Mouse (Mus musculus): ENCODE measurements around the gene Plac9a.
"Not testable (repeated sequence)": the region's sequence is repeated elsewhere in the genome, so short reads cannot be mapped to it uniquely, and the experiment has no call there.

Gene Plac9a

GRCm38 (mm10) chr14:25865251-25865650 lies 37.6 kb downstream of the Plac9a start:
- no peak for DNase-seq (ENCODE audit: low spot score)

GRCm38 (mm10) chr14:25863721-25864120 lies 39.2 kb downstream of the Plac9a start:
- no peak for DNase-seq (ENCODE audit: low spot score)

- DNase-seq (ENCODE audit: low spot score) = no peak
These were observed 40.9 kb downstream of the Plac9a start for GRCm38 (mm10) chr14:25861771-25862530.

- no peak for DNase-seq (ENCODE audit: low spot score)
These were observed 45.0 kb downstream of the Plac9a start for GRCm38 (mm10) chr14:25857940-25858339.

- DNase-seq (ENCODE audit: low spot score) = no peak
These were observed 45.7 kb downstream of the Plac9a start for GRCm38 (mm10) chr14:25857168-25857621.

GRCm38 (mm10) chr14:25855241-25855885 lies 47.5 kb downstream of the Plac9a start:
- DNase-seq (ENCODE audit: low spot score) = no peak

GRCm38 (mm10) chr14:25853717-25854452 lies 49.0 kb downstream of the Plac9a start:
- DNase-seq (ENCODE audit: low spot score) = no peak

- no peak for DNase-seq (ENCODE audit: low spot score)
These were observed 49.6 kb downstream of the Plac9a start for GRCm38 (mm10) chr14:25853295-25853694.

GRCm38 (mm10) chr14:25852121-25852561 lies 50.8 kb downstream of the Plac9a start:
- DNase-seq (ENCODE audit: low spot score) = no peak

GRCm38 (mm10) chr14:25851189-25851588 lies 51.7 kb downstream of the Plac9a start:
- no peak for DNase-seq (ENCODE audit: low spot score)

GRCm38 (mm10) chr14:25850433-25850832 lies 52.5 kb downstream of the Plac9a start:
- no peak for DNase-seq (ENCODE audit: low spot score)

GRCm38 (mm10) chr14:25848708-25849107 lies 54.2 kb downstream of the Plac9a start:
- DNase-seq (ENCODE audit: low spot score) = not testable (repeated sequence)

- DNase-seq (ENCODE audit: low spot score) = no peak
These were observed 54.7 kb downstream of the Plac9a start for GRCm38 (mm10) chr14:25848237-25848636.

- DNase-seq (ENCODE audit: low spot score) = no peak
These were observed 55.2 kb downstream of the Plac9a start for GRCm38 (mm10) chr14:25847660-25848059.

GRCm38 (mm10) chr14:25846516-25846915 lies 56.4 kb downstream of the Plac9a start:
- DNase-seq (ENCODE audit: low spot score) = no peak

GRCm38 (mm10) chr14:25845832-25846383 lies 57.0 kb downstream of the Plac9a start:
- DNase-seq (ENCODE audit: low spot score) = no peak

GRCm38 (mm10) chr14:25844372-25844771 lies 58.5 kb downstream of the Plac9a start:
- no peak for DNase-seq (ENCODE audit: low spot score)

GRCm38 (mm10) chr14:25842688-25843003 lies 60.3 kb downstream of the Plac9a start:
- DNase-seq (ENCODE audit: low spot score) = no peak

GRCm38 (mm10) chr14:25841991-25842687 lies 60.8 kb downstream of the Plac9a start, which contains the start of gene Anxa11:
Gene Anxa11 (plus strand): TSS chr14:25842156.
- DNase-seq (ENCODE audit: low spot score) = peak; percentile 85

GRCm38 (mm10) chr14:25841579-25841978 lies 61.3 kb downstream of the Plac9a start:
- DNase-seq (ENCODE audit: low spot score) = no peak

- DNase-seq (ENCODE audit: low spot score) = no peak
These were observed 61.9 kb downstream of the Plac9a start for GRCm38 (mm10) chr14:25840961-25841360.

GRCm38 (mm10) chr14:25839791-25840190 lies 63.1 kb downstream of the Plac9a start:
- no peak for DNase-seq (ENCODE audit: low spot score)

Data from embryo, embryonic 10.5 days (tissue).